Mouse (Mus musculus): ENCODE measurements around the gene Rfc4. TPM values are rescaled to one million over a fixed set of nuclear protein-coding genes. Genes with fewer than 3 reads are reported as not detected.
"Not testable (repeated sequence)": the region's sequence is repeated elsewhere in the genome, so short reads cannot be mapped to it uniquely, and the experiment has no call there.

Gene Rfc4
- polyA plus RNA-seq, 1 experiment from 2014 or later: 245 TPM

DNA sequence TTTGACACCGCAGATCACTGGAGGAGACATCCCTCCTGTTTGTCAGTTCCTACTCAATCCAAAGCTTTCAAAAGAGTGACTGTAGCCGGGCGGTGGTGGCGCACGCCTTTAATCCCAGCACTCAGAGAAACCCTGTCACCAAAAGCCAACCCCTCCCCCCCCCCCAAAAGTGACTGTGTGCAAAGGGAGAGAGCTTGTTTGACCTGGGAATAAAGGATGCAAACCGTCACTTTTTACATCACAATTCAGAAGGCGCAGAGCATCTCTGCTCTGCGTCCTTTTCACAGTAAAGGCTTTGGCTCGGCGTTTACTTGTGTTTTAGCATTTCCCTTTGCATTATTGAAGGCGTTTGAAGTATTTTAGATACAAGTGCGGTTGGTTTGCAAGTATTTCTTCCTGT is 27.9 kb downstream of the Rfc4 start:
- no peak overlapping the region for H3K27ac ChIP-seq (replicated peaks; ENCODE audit: low read depth, low read length)
- no peaks in the 10 kb centered on the region for H3K27me3 ChIP-seq (ENCODE audit: control insufficient read depth, insufficient read depth, low read length)

DNA sequence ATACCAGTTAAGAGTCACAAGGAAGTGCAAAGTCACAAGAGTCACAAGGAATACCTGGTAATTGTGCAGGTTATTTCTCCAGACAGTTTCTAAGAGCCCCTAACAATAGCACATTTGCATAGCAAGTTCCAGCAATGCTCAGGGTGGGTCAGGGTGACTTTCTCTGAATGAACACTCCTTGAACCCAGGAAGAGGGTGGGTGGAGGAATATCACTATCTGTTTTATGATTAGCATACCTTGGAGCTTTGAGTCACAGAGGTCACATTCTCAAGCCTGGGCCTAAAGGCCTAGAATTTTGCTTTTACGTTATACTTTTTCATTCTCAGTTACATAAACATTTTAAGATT is 29.5 kb downstream of the Rfc4 start:
- not testable (repeated sequence) for H3K27me3 ChIP-seq (ENCODE audit: control insufficient read depth, insufficient read depth, low read length); ATAC-seq (replicated peaks; ENCODE audit: insufficient number of reproducible peaks, low FRiP score, low TSS enrichment, low read depth); H3K27ac ChIP-seq (replicated peaks; ENCODE audit: low read depth, low read length); H3K4me1 ChIP-seq (ENCODE audit: control insufficient read depth, insufficient read depth, low read length); H3K9me3 ChIP-seq (replicated peaks; ENCODE audit: control insufficient read depth, low read length); H3K36me3 ChIP-seq (replicated peaks; ENCODE audit: control insufficient read depth, insufficient read depth, low read depth, low read length); DNase-seq (ENCODE audit: low spot score); H3K4me2 ChIP-seq (ENCODE audit: low read depth, low read length); H3K4me3 ChIP-seq (ENCODE audit: low read depth, low read length); H3K9ac ChIP-seq (replicated peaks; ENCODE audit: low read length)
- 97% methylated on average over 1 of the region's 1 CpGs for WGBS

More for the DNA sequence above, 27.9 kb downstream of the Rfc4 start:
- no peaks in the 10 kb centered on the region for H3K36me3 ChIP-seq (replicated peaks; ENCODE audit: control insufficient read depth, insufficient read depth, low read depth, low read length)
- H3K9me3 ChIP-seq (replicated peaks; ENCODE audit: control insufficient read depth, low read length): no peaks in the 10 kb centered on the region
- WGBS: 4% methylated on average over 12 of the region's 12 CpGs
- H3K4me3 ChIP-seq (ENCODE audit: low read depth, low read length): peak overlapping the region; percentile 16
- H3K4me1 ChIP-seq (ENCODE audit: control insufficient read depth, insufficient read depth, low read length): peaks cover 3% of the 10 kb centered on the region
- ATAC-seq (replicated peaks; ENCODE audit: insufficient number of reproducible peaks, low FRiP score, low TSS enrichment, low read depth) (no peak), DNase-seq (ENCODE audit: low spot score) (no peak)
- H3K9ac ChIP-seq (replicated peaks; ENCODE audit: low read length): peak overlapping the region; percentile 23
- peak overlapping the region; percentile 26 for H3K4me2 ChIP-seq (ENCODE audit: low read depth, low read length)

DNA sequence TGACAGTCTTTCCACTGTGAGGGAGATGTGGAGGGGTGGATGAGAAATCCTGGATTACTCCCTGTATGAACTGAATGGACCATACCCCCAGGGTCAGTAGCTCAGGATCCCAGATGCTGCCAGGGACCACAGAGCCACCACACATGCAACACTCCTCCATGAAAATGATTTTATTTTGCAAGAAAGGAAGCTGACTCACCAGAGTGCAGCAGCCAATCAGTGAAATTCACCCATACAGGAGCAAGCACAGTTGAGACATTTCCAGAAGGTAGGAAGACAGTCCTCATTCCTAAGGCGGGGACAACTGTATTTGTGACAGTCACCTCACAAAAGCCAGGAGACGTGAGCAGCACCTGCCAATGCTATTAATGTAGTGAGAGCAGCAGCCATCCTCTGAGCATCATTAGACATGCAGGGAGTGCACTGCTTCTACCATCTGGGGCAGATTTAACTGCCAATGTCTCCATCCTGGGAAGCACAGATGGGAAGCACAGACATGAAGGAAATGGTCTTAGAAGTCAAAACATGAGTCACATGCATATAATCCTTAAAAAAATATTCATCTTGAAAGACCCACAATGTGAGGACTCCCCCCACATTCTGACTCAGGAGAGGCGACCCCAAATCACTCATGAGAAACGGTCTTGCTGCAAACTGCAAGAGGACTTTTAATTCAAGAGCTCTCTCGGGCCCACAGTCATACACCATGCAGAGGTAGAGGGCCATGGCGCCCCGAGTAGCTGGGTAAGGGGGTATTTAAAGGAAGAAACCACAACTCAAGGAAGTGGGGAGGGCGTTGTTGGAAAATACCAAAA is 30.0 kb downstream of the Rfc4 start:
- not testable (repeated sequence) for H3K4me2 ChIP-seq (ENCODE audit: low read depth, low read length); H3K27ac ChIP-seq (replicated peaks; ENCODE audit: low read depth, low read length); H3K9ac ChIP-seq (replicated peaks; ENCODE audit: low read length); ATAC-seq (replicated peaks; ENCODE audit: insufficient number of reproducible peaks, low FRiP score, low TSS enrichment, low read depth); H3K4me1 ChIP-seq (ENCODE audit: control insufficient read depth, insufficient read depth, low read length); DNase-seq (ENCODE audit: low spot score); H3K36me3 ChIP-seq (replicated peaks; ENCODE audit: control insufficient read depth, insufficient read depth, low read depth, low read length); H3K27me3 ChIP-seq (ENCODE audit: control insufficient read depth, insufficient read depth, low read length); H3K9me3 ChIP-seq (replicated peaks; ENCODE audit: control insufficient read depth, low read length); H3K4me3 ChIP-seq (ENCODE audit: low read depth, low read length)
- WGBS: 85% methylated on average over 8 of the region's 8 CpGs

DNA sequence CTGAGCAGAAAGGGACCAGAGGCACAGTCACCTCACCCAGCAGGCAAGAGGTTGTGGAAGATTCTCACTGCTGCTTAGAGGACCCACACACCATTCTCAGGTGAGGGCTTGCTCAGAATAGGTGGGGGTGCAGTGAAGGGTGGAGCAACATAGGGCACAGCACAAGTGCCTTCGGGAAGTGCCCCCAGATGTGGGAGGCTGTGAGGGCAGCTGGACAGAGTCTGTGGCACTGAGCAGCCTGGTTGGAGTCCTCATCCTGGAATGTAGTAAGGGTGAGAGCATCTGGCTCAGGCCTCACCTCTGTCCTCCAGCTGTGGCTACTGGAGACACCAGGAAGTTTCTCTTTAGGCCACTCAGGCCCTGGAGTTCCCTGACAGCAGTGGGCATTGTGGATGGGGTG is 30.7 kb downstream of the Rfc4 start:
- H3K36me3 ChIP-seq (replicated peaks; ENCODE audit: control insufficient read depth, insufficient read depth, low read depth, low read length); H3K27me3 ChIP-seq (ENCODE audit: control insufficient read depth, insufficient read depth, low read length); H3K4me2 ChIP-seq (ENCODE audit: low read depth, low read length); H3K4me1 ChIP-seq (ENCODE audit: control insufficient read depth, insufficient read depth, low read length); DNase-seq (ENCODE audit: low spot score); ATAC-seq (replicated peaks; ENCODE audit: insufficient number of reproducible peaks, low FRiP score, low TSS enrichment, low read depth); H3K9ac ChIP-seq (replicated peaks; ENCODE audit: low read length); H3K4me3 ChIP-seq (ENCODE audit: low read depth, low read length); H3K27ac ChIP-seq (replicated peaks; ENCODE audit: low read depth, low read length); H3K9me3 ChIP-seq (replicated peaks; ENCODE audit: control insufficient read depth, low read length): not testable (repeated sequence)
- WGBS: 67% methylated on average over 1 of the region's 1 CpGs

DNA sequence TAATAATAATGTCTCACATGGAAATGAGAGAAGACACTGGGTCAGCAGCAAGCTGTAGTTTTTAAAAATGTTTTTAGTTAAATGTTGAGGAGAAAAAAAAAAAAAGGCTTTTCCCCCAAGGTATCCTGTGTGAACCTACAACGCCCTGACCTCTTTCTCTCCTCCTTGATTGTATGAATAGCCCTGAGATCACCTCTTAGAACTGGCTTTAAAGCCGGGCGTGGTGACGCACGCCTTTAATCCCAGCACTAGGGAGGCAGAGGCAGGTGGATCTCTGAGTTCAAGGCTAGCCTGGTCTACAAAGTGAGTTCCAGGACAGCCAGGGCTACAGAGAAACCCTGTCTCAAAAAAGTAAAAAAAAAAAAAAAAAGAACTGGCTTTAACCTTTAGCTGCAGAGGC is 32.0 kb downstream of the Rfc4 start:
- not testable (repeated sequence) for H3K27me3 ChIP-seq (ENCODE audit: control insufficient read depth, insufficient read depth, low read length); H3K9ac ChIP-seq (replicated peaks; ENCODE audit: low read length); H3K4me3 ChIP-seq (ENCODE audit: low read depth, low read length); DNase-seq (ENCODE audit: low spot score); H3K27ac ChIP-seq (replicated peaks; ENCODE audit: low read depth, low read length); ATAC-seq (replicated peaks; ENCODE audit: insufficient number of reproducible peaks, low FRiP score, low TSS enrichment, low read depth); H3K9me3 ChIP-seq (replicated peaks; ENCODE audit: control insufficient read depth, low read length); H3K4me1 ChIP-seq (ENCODE audit: control insufficient read depth, insufficient read depth, low read length); H3K36me3 ChIP-seq (replicated peaks; ENCODE audit: control insufficient read depth, insufficient read depth, low read depth, low read length); H3K4me2 ChIP-seq (ENCODE audit: low read depth, low read length)
- 93% methylated on average over 5 of the region's 5 CpGs for WGBS

DNA sequence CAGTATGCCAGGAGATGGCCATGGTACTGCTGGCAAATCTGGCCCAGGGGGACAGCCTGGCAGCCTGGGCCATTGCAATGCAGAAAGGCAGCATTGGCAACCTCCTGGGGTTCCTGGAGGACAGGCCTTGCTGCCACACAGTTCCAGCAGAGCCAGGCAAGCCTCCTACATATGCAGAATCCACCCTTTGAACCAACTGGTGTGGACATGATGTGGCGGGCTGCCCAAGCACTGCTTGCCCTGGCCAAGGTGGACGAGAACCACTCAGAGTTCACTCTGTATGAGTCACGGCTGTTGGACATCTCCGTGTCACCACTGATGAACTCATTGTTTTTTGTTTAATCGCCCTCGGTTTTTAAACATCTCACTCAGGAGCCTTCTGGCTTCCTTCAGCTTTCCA is 33.4 kb downstream of the Rfc4 start:
- Histone ChIP-seq H3K4me1 (ENCODE audit: control insufficient read depth, insufficient read depth, low read length) (no peaks in the 10 kb centered on the region), H3K9me3 (replicated peaks; ENCODE audit: control insufficient read depth, low read length) (no peaks in the 10 kb centered on the region), H3K36me3 (replicated peaks; ENCODE audit: control insufficient read depth, insufficient read depth, low read depth, low read length) (no peaks in the 10 kb centered on the region), H3K9ac (replicated peaks; ENCODE audit: low read length) (no peak overlapping the region), H3K4me2 (ENCODE audit: low read depth, low read length) (no peak overlapping the region), H3K27me3 (ENCODE audit: control insufficient read depth, insufficient read depth, low read length) (no peaks in the 10 kb centered on the region), H3K27ac (replicated peaks; ENCODE audit: low read depth, low read length) (no peak overlapping the region), H3K4me3 (ENCODE audit: low read depth, low read length) (no peak overlapping the region)
- WGBS: 83% methylated on average over 6 of the region's 6 CpGs
- ATAC-seq (replicated peaks; ENCODE audit: insufficient number of reproducible peaks, low FRiP score, low TSS enrichment, low read depth) (no peak), DNase-seq (ENCODE audit: low spot score) (no peak)

DNA sequence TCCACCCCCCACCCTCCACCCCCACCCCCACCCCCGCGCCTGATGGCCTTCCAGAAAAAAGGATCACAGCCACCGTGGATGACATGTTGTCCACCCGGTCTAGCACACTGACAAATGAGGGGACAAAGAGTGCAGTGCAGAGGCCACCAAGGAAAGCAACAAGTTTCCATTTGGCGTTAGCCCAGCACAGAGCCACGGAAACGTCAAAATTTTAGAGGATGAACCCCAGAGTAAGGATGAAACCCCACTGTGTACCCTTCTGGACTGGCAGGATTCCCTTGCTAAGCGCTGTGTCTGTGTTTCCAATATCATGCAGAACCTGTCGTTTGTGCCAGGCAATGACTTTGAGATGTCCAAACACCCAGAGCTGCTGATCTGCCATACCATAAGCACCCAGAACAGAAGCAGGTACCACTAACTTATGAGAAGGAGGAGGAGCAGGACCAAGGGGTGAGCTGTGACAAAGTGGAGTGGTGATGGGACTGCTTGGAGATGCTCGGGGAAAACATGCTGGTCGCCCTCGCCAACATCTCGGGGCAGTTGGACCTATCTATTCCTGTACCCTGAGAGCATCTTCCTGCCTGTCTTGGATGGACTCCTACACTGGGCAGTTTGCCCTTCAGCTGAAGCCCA is 34.1 kb downstream of the Rfc4 start:
- Histone ChIP-seq H3K27me3 (ENCODE audit: control insufficient read depth, insufficient read depth, low read length) (no peaks in the 10 kb centered on the region), H3K9ac (replicated peaks; ENCODE audit: low read length) (no peak overlapping the region), H3K4me1 (ENCODE audit: control insufficient read depth, insufficient read depth, low read length) (no peaks in the 10 kb centered on the region), H3K27ac (replicated peaks; ENCODE audit: low read depth, low read length) (no peak overlapping the region), H3K36me3 (replicated peaks; ENCODE audit: control insufficient read depth, insufficient read depth, low read depth, low read length) (no peaks in the 10 kb centered on the region), H3K4me3 (ENCODE audit: low read depth, low read length) (no peak overlapping the region), H3K9me3 (replicated peaks; ENCODE audit: control insufficient read depth, low read length) (no peaks in the 10 kb centered on the region), H3K4me2 (ENCODE audit: low read depth, low read length) (no peak overlapping the region)
- 83% methylated on average over 13 of the region's 13 CpGs for WGBS
- ATAC-seq (replicated peaks; ENCODE audit: insufficient number of reproducible peaks, low FRiP score, low TSS enrichment, low read depth): no peak
- DNase-seq (ENCODE audit: low spot score): no peak

DNA sequence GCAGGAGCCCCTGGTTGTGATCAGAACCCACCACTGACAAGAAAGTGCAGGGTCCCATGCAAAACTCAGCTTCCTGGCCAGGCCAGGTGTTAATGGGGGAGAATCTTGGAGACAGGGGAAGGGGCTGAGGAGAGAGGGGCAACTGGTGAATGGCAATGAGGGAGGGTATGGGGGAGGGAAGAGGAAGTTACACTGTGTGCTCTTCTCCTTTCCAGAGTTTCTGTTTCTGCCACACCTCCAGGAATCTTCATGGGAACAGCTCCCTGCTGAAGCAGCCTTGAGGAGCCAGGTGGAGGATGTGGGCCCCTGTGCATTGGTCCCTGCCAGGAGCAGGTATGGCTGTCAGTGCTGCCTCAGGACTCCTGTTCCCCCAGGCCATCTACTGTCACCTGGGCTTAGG is 36.2 kb downstream of the Rfc4 start:
- not testable (repeated sequence) for H3K9ac ChIP-seq (replicated peaks; ENCODE audit: low read length); H3K4me3 ChIP-seq (ENCODE audit: low read depth, low read length); DNase-seq (ENCODE audit: low spot score); H3K4me1 ChIP-seq (ENCODE audit: control insufficient read depth, insufficient read depth, low read length); H3K27ac ChIP-seq (replicated peaks; ENCODE audit: low read depth, low read length); H3K9me3 ChIP-seq (replicated peaks; ENCODE audit: control insufficient read depth, low read length); ATAC-seq (replicated peaks; ENCODE audit: insufficient number of reproducible peaks, low FRiP score, low TSS enrichment, low read depth); H3K36me3 ChIP-seq (replicated peaks; ENCODE audit: control insufficient read depth, insufficient read depth, low read depth, low read length); H3K4me2 ChIP-seq (ENCODE audit: low read depth, low read length); H3K27me3 ChIP-seq (ENCODE audit: control insufficient read depth, insufficient read depth, low read length)

Data from embryonic facial prominence, embryonic 11.5 days (tissue).